Mouse (Mus musculus): ENCODE results near the gene Asic3.

The Asic3 gene

GRCm38 (mm10) chr5:24423129-24424003, 10.2 kb downstream of the Asic3 start, which contains the start of the genes Cdk5 and Slc4a2:
Gene Cdk5 (minus strand): TSS chr5:24423530.
Gene Slc4a2 (plus strand): TSS chr5:24423837.
- peak; percentile 96 to 99 for DNase-seq (ENCODE audit: low spot score in 2 of 2)

GRCm38 (mm10) chr5:24424004-24424781, 11.0 kb downstream of the Asic3 start:
- no peak for DNase-seq (ENCODE audit: low spot score in 2 of 2)

- DNase-seq (ENCODE audit: low spot score in 2 of 2): peak; percentile 77 to 84
Observed at GRCm38 (mm10) chr5:24424861-24425411, 11.7 kb downstream of the Asic3 start.

GRCm38 (mm10) chr5:24425421-24426036, 12.3 kb downstream of the Asic3 start:
- DNase-seq (ENCODE audit: low spot score in 2 of 2): no peak

- DNase-seq (ENCODE audit: low spot score in 2 of 2): no peak
Observed at GRCm38 (mm10) chr5:24426037-24426432, 12.8 kb downstream of the Asic3 start.

- no peak for DNase-seq (ENCODE audit: low spot score in 2 of 2)
Observed at GRCm38 (mm10) chr5:24426556-24427284, 13.5 kb downstream of the Asic3 start.

- no peak for DNase-seq (ENCODE audit: low spot score in 2 of 2)
Observed at GRCm38 (mm10) chr5:24427285-24427633, 14.1 kb downstream of the Asic3 start.

- no peak for DNase-seq (ENCODE audit: low spot score in 2 of 2)
Observed at GRCm38 (mm10) chr5:24427981-24428402, 14.8 kb downstream of the Asic3 start.

- DNase-seq (ENCODE audit: low spot score in 2 of 2): no peak
Observed at GRCm38 (mm10) chr5:24428596-24428995, 15.4 kb downstream of the Asic3 start.

GRCm38 (mm10) chr5:24433993-24434392, 20.8 kb downstream of the Asic3 start:
- DNase-seq (ENCODE audit: low spot score in 2 of 2): no peak

- DNase-seq (ENCODE audit: low spot score in 2 of 2): no peak
Observed at GRCm38 (mm10) chr5:24441187-24441586, 28.0 kb downstream of the Asic3 start.

GRCm38 (mm10) chr5:24442029-24442428, 28.8 kb downstream of the Asic3 start:
- DNase-seq (ENCODE audit: low spot score in 2 of 2): no peak

GRCm38 (mm10) chr5:24443204-24443603, 30.0 kb downstream of the Asic3 start:
- no peak for DNase-seq (ENCODE audit: low spot score in 2 of 2)

GRCm38 (mm10) chr5:24443927-24444326, 30.7 kb downstream of the Asic3 start:
- DNase-seq (ENCODE audit: low spot score in 2 of 2): no peak

- peak; percentile 87 to 92 for DNase-seq (ENCODE audit: low spot score in 2 of 2)
Observed at GRCm38 (mm10) chr5:24444746-24445427, 31.7 kb downstream of the Asic3 start, which contains the start of gene Fastk. Gene Fastk (minus strand): TSS chr5:24445287.

- DNase-seq (ENCODE audit: low spot score in 2 of 2): no peak
Observed at GRCm38 (mm10) chr5:24445428-24446080, 32.4 kb downstream of the Asic3 start.

- DNase-seq (ENCODE audit: low spot score in 2 of 2): no peak
Observed at GRCm38 (mm10) chr5:24446630-24447029, 33.4 kb downstream of the Asic3 start.

GRCm38 (mm10) chr5:24447624-24448298, 34.6 kb downstream of the Asic3 start, which contains the start of gene Tmub1:
Gene Tmub1 (minus strand): TSS chr5:24447854.
- peak; percentile 73 to 87 for DNase-seq (ENCODE audit: low spot score in 2 of 2)
